In genomic region chr19:46762992-46763342, GRCm38 (mm10) we compare ENCODE assay signal across 8 mouse cellular contexts. TPM values are rescaled to one million over a fixed set of nuclear protein-coding genes. Genes with fewer than 3 reads are reported as not detected.
DNase-seq lines count a peak whose midpoint lies in the region; ATAC-seq and TF ChIP-seq lines count a peak whose summit lies in the region.

No protein-coding gene starts in this region.

- WGBS in kidney, embryonic 14.5 days: 1% methylated on average over 19 of the region's 19 CpGs
- WGBS in embryonic facial prominence, embryonic 13.5 days: 2% methylated on average over 19 of the region's 19 CpGs
- 1% methylated on average over 19 of the region's 19 CpGs for WGBS in midbrain, embryonic 14.5 days

- H3K27ac ChIP-seq in kidney, embryonic 14.5 days (ENCODE audit: low read depth, low read length): no peak overlapping the region
- no peak overlapping the region for H3K27ac ChIP-seq in ES-Bruce4 (ENCODE audit: insufficient read depth, low read length)
- no peak overlapping the region for H3K27ac ChIP-seq in embryonic facial prominence, embryonic 13.5 days
- no peak overlapping the region for H3K27ac ChIP-seq in midbrain, embryonic 14.5 days (replicated peaks; ENCODE audit: low read depth, low read length)

- H3K9ac ChIP-seq in kidney, embryonic 14.5 days (ENCODE audit: low read depth, low read length): peak overlapping the region; percentile 79; the same call in 1 of the 2 replicates
- peak overlapping the region; percentile 75 for H3K9ac ChIP-seq in ES-Bruce4 (ENCODE audit: low read depth, poor library complexity, severe bottlenecking)
- H3K9ac ChIP-seq in embryonic facial prominence, embryonic 13.5 days: peak overlapping the region; percentile 75
- peak overlapping the region; percentile 78 for H3K9ac ChIP-seq in midbrain, embryonic 14.5 days (replicated peaks; ENCODE audit: low read length)

- TF ChIP-seq EP300 in ES-Bruce4 (IDR thresholded peaks at IDR 0.05; ENCODE audit: insufficient read depth, low read depth, low read length): no peak

- H3K4me2 ChIP-seq in kidney, embryonic 14.5 days (replicated peaks; ENCODE audit: low read depth, low read length): peak overlapping the region; percentile 95
- peak overlapping the region; percentile 100 for H3K4me2 ChIP-seq in embryonic facial prominence, embryonic 13.5 days
- peak overlapping the region; percentile 100 for H3K4me2 ChIP-seq in midbrain, embryonic 14.5 days (ENCODE audit: low read length)

- H3K27me3 ChIP-seq in kidney, embryonic 14.5 days (ENCODE audit: control insufficient read depth, insufficient read depth, low read length): peaks cover 13% of the 10 kb centered on the region
- H3K27me3 ChIP-seq in ES-Bruce4 (ENCODE audit: control insufficient read depth, insufficient read depth, low read length, poor library complexity, severe bottlenecking): no peaks in the 10 kb centered on the region
- H3K27me3 ChIP-seq in embryonic facial prominence, embryonic 13.5 days: peaks cover 48% of the 10 kb centered on the region
- H3K27me3 ChIP-seq in midbrain, embryonic 14.5 days (ENCODE audit: control insufficient read depth, insufficient read depth, low read length): peaks cover 11% of the 10 kb centered on the region

- H3K4me3 ChIP-seq in kidney, embryonic 14.5 days (ENCODE audit: low read length): peak overlapping the region; percentile 85
- peak overlapping the region; percentile 75 for H3K4me3 ChIP-seq in ES-Bruce4 (ENCODE audit: low read depth, low read length)
- H3K4me3 ChIP-seq in embryonic facial prominence, embryonic 13.5 days: peak overlapping the region; percentile 77
- peak overlapping the region; percentile 85 for H3K4me3 ChIP-seq in midbrain, embryonic 14.5 days (replicated peaks; ENCODE audit: low read depth, low read length)

- no peak for ATAC-seq in kidney, embryonic 14.5 days (ENCODE audit: low FRiP score, low TSS enrichment)
- ATAC-seq in embryonic facial prominence, embryonic 13.5 days (ENCODE audit: insufficient number of reproducible peaks, insufficient read depth, low FRiP score, low TSS enrichment, low read depth): no peak
- no peak for ATAC-seq in midbrain, embryonic 14.5 days (ENCODE audit: low FRiP score, low TSS enrichment)
- no peak for ATAC-seq in cerebellum, adult (ENCODE audit: insufficient number of reproducible peaks, low FRiP score, low TSS enrichment)

- H3K9me3 ChIP-seq in kidney, embryonic 14.5 days (ENCODE audit: control insufficient read depth, low read length): no peaks in the 10 kb centered on the region
- no peaks in the 10 kb centered on the region for H3K9me3 ChIP-seq in ES-Bruce4 (replicated peaks; ENCODE audit: control insufficient read depth, insufficient read depth, low read length, poor library complexity, severe bottlenecking)
- H3K9me3 ChIP-seq in embryonic facial prominence, embryonic 13.5 days: no peaks in the 10 kb centered on the region
- H3K9me3 ChIP-seq in midbrain, embryonic 14.5 days (ENCODE audit: control insufficient read depth, low read length): no peaks in the 10 kb centered on the region

- no peak for TF ChIP-seq POLR2A in ES-Bruce4 (IDR thresholded peaks at IDR 0.05; ENCODE audit: insufficient read depth, low read length)

- H3K36me3 ChIP-seq in kidney, embryonic 14.5 days (ENCODE audit: control insufficient read depth, insufficient read depth, low read length): no peaks in the 10 kb centered on the region
- no peaks in the 10 kb centered on the region for H3K36me3 ChIP-seq in ES-Bruce4 (ENCODE audit: control insufficient read depth, insufficient read depth, low read length, poor library complexity, severe bottlenecking)
- no peaks in the 10 kb centered on the region for H3K36me3 ChIP-seq in embryonic facial prominence, embryonic 13.5 days
- no peaks in the 10 kb centered on the region for H3K36me3 ChIP-seq in midbrain, embryonic 14.5 days (ENCODE audit: control insufficient read depth, insufficient read depth, low read length)

- no peak for DNase-seq in kidney, postnatal 25 days
- DNase-seq in induced T-regulatory cell, adult 2 months (ENCODE audit: low read depth): peak; percentile 40
- DNase-seq in midbrain, embryonic 14.5 days: peak; percentile 46
- DNase-seq in urinary bladder, postnatal 14 days (ENCODE audit: low spot score): no peak

- H3K4me1 ChIP-seq in kidney, embryonic 14.5 days (ENCODE audit: control insufficient read depth, insufficient read depth, low read length): peaks cover 15% of the 10 kb centered on the region; the same call in 1 of the 2 replicates
- H3K4me1 ChIP-seq in ES-Bruce4 (ENCODE audit: control insufficient read depth, insufficient read depth, low read length): peaks cover 2% of the 10 kb centered on the region
- H3K4me1 ChIP-seq in embryonic facial prominence, embryonic 13.5 days: peaks cover 28% of the 10 kb centered on the region
- H3K4me1 ChIP-seq in midbrain, embryonic 14.5 days (ENCODE audit: control insufficient read depth, insufficient read depth, low read length): peaks cover 32% of the 10 kb centered on the region

- no peak for TF ChIP-seq CTCF in ES-Bruce4 (IDR thresholded peaks at IDR 0.05; ENCODE audit: low read depth, low read length)

RNA-seq across cellular contexts. Expression of gene Cnnm2, which starts 1.6 kb away (rescaled TPM):
- polyA plus RNA-seq in kidney, embryonic 14.5 days (2014; fragmentation: Nextera tagmentation; extraction: Ambion mirVana): 3.7 and 6.8 TPM in 2 replicates
- polyA plus RNA-seq in ES-Bruce4 (2011; ENCODE audit: insufficient read depth, insufficient read length, low read depth, missing spikeins): 12.1 and 14.8 TPM in 2 replicates
- 3.4 and 4.6 TPM in 2 replicates for polyA plus RNA-seq in embryonic facial prominence, embryonic 13.5 days (2015; fragmentation: Nextera tagmentation; extraction: Ambion mirVana)
- 7.9 and 8.1 TPM in 2 replicates for polyA plus RNA-seq in midbrain, embryonic 14.5 days (2014; fragmentation: Nextera tagmentation; extraction: Ambion mirVana)

RNA-seq across cellular contexts. Expression of gene As3mt, which starts 55.7 kb away (rescaled TPM):
- polyA plus RNA-seq in kidney, embryonic 14.5 days (2014; fragmentation: Nextera tagmentation; extraction: Ambion mirVana): 32.1 and 39.0 TPM in 2 replicates
- polyA plus RNA-seq in ES-Bruce4 (2011; ENCODE audit: insufficient read depth, insufficient read length, low read depth, missing spikeins): 2.6 and 2.9 TPM in 2 replicates
- polyA plus RNA-seq in embryonic facial prominence, embryonic 13.5 days (2015; fragmentation: Nextera tagmentation; extraction: Ambion mirVana): 36.6 and 43.3 TPM in 2 replicates
- polyA plus RNA-seq in midbrain, embryonic 14.5 days (2014; fragmentation: Nextera tagmentation; extraction: Ambion mirVana): 38.8 and 42.5 TPM in 2 replicates

Comparison
In these comparisons a context has a peak if more than half of its experiments do, and no peak if none do; other contexts are left out.
1. DNase-seq: peak in induced T-regulatory cell, adult 2 months (single experiment) and midbrain, embryonic 14.5 days (single experiment); none in kidney, postnatal 25 days (0 of 2) and urinary bladder, postnatal 14 days (single experiment).
2. Peak in every context shown above with its lines, with median percentiles within 50 percentile points of each other: H3K4me2 ChIP-seq, H3K4me3 ChIP-seq and H3K9ac ChIP-seq.